Mouse (Mus musculus) ES-CJ7 (cell line): Measurements from ENCODE around the gene Mblac2.

Source experiments
- DNase-seq: peaks from one replicate; pipeline ENCODE4 v3.0.0; 2011; ENCODE audit warnings: low read depth, low spot score

Mblac2 gene

DNA sequence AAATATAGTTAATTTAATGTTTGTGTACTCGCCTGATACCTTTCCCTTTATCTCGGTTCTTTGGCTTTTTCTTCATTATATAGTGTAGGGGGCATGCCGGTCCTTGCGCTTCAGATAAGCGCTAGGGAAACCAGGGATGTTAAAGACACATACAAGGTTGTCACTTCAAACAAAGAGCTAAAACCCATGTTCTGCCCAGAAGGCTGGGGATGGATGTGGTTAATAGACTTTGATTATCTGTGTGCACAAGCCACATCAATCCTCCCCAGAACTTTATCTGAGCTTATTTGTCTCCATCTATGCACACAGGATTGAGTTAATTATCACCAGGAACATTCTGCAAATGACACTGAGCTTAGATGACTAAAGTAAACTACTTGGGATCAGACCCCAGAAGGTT lies 25.5 kb downstream of the Mblac2 start:
- no peak for DNase-seq

DNA sequence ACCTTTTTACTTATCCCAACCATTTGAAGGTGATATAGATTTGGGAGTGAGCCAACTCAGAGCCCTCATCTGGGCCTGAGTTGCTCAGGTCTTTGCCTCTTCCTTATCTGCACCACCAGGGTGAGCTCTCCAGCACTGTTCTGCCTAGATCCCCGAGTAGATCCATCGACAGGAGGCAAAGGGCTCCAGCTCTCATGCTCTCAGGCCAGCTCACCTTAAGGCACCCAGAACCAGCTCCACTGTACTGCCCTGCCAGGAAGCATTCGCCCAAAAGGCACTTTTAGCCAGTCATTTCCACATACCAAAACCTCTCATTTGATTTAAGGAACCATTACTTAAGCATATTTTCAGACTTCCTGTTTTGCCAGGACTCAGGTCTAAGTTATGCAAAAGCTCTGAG lies 29.8 kb downstream of the Mblac2 start:
- DNase-seq = peak; percentile 43

DNA sequence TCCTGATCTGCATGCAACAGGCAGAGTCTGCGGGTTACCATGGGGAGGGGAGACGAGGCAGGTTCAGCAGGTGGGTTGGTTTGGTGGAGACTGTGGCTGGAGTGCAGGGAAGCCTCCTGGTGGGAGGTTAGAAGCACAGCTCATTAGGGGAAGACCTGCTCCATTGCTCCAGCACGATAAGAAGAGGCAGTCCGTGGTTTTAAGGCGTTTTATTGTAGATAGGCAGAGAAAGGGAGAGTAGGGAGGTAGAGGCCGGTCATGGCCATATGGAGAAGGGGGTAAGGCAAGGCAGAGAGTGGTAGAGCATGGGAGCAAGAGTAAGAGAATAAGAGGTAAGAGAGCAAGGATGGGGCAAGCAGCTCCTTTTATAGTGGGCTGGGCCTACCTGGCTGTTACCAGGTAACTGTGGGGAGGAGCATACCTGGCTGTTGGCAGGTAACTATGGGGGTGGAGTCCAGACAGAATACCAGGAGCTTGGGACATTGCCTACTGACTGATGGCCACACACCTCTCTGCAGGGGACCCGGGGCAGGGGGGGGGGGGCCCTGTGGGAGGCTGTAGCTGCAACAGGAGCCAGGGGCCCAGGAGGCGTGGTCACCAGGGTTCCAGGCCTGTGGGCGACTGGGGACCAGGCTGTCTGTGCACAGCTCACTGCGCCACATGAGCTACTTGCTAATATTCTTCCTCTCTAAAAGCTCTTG lies 32.4 kb downstream of the Mblac2 start:
- DNase-seq = no peak

DNA sequence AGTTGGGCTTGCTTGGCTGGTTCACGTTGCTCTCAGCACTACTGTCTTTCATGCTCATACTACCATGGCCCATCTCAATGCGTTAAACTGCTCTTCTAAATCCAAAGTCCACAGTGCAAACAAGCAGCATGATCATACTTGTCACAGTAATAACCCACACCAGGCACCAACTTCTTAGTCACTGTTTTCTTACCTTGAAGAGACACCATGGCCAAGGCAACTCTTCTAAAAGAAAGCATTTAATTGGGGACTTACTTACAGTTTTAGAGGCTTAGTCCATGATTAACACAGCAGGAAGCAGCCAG lies 32.9 kb downstream of the Mblac2 start:
- DNase-seq = no peak

DNA sequence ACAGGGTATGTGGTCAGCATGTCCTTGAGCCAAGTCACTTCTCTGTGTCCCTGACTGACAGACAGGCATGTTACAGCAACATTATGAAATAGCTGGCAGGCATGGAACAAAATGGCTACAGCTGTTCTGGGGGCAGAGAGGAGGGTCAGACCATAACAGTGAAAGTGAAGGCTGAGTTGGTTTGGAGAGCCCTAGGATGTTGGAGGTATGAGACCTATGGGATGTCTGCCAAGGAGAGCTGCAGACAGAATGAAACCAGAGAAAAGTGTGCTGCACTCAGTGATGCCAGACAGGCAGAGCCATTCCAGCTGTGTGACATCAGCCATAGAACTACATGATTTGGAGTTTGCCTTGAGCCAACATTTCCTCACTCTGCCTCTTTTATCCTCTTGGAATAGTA lies 43.7 kb downstream of the Mblac2 start:
- DNase-seq = no peak

DNA sequence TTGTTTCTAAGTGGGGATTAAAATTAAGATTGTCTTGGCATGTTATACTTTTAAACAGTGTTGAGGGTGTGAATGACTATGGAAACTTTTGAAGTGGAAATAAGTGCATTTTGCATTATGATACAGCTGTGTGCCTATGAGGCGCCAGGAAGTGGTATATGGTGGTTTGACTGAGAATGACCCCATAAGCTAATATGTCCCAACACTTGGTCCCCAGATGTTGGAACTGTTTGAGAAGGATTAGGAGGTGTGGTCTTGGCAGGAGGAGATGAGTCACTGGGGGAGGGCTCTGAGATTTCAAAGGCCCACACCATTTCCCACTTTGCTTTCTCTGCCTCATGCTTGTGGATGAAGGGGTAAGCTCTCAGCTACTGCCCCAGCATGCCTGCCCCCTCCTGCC lies 44.2 kb downstream of the Mblac2 start:
- no peak for DNase-seq

DNA sequence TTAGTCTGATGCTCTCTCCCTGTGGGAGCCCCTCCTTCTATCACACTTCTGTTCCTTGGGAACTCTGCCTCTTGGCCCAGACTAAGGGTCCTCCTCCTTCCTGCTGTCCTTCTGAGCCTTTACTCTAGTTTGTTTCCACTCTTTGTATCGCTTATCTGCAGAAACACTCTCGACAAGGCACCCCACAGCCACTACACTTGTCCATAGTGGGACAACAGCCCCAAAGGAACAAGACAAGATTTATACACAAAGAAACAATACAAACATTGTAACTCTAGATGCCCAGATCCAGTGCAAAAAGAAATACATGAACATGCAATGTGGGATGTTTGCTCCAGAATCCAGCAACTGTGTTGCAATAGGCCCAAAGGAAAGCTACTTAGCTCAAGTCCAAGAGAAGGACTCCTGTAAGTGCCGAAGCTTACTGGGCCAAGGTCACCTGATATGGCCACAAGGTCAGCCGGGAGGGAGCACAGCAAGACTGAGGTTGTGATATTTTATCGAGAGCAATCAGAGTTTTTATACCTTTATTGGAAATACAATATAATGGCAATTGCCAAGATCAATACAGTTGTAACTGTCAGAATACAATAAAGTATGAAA lies 46.0 kb downstream of the Mblac2 start:
- no peak for DNase-seq

DNA sequence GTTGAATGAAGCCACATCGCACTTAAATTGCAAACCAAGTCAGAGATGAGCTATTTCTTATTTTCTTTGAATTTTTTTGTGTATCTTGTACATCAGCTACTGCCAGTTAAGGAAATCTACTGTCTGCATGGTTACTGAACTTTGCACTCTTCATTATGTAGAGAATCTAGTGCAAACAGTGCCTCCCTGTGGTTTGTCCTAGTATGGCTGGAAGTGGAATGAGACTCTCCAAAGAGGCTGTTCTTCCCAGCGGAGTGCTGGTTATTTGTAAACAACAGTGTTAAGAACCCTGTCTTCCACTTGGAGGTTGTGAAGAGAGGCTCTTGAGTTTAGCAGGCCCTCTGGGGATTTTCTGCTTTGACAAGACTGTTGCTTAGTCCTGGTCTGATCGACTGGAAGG lies 49.2 kb downstream of the Mblac2 start:
- peak; percentile 70 for DNase-seq

DNA sequence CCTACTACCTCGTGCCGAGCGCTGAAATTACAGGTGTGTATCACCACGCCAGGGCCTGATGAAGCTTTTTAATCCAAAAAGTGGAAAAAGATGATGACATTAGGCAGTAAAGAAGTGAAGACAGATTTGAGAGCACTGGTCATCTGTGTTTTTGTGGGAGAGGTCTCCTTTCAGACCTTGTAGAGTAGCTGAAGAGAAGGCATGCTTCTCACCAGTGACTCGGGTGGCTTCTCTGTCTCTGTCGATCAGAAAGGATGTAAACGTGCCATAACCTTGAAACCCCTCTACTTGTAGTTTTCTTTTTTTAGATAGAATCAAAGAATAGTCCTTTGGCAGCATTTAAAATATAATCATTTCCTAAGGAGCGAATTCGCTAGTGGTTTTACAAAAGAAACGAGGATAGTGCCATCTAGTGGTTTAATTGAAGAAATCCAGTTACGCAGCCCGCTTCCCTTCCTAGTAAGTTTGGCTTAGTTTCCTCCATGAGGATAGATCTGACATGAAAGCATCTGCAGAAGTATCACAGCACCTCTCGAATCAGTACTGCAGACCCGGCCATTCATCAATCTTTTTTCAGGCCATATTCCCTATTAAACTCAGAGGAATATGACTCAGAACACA lies 50.5 kb downstream of the Mblac2 start:
- peak; percentile 66 for DNase-seq

DNA sequence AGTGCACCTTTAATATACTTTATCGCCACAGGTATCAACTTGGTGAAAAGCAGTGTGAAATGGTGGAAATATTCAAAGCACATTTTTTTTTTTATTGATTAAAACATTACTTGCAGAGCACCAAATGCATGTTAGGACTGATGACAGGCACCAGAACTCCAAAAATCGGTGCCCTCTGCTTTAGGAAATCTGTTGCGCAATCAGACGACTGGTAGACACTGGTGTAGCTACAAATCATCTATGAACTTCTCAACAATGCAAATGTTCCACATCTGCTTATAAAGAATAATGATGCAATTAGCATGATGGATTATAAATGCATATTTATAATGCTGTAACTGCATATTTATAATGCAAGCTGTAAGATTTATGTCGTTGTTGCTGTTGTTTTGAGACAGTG lies 53.0 kb downstream of the Mblac2 start:
- no peak for DNase-seq

DNA sequence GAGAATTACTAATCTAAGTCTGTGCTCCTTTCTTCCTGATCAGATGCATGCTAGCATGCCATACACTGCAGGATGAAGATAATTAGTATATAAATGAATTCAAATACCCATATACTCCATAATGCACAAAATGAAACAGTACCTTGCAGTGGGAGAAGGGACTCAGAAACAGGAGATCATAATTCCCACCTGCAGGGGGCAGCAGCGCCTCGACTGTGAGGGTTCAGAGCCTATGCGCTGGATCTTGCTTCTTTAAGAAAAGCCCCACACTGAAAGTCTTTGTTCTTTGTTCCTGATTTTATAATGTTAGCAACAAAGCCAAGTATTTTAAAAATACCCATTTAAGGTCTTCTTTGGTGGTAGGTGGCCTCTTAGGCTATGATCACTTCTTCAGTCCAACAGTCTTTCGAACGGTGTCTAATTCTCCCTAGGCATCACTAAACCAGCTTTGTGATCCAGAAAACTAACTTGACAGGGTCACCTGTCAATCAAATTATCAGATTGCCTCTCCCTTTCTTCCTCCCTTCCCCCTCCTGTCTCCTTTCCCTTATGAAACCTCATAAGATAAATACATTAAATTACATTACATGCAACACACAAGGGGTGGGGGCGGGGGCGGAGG lies 56.0 kb downstream of the Mblac2 start:
- DNase-seq = peak; percentile 53

DNA sequence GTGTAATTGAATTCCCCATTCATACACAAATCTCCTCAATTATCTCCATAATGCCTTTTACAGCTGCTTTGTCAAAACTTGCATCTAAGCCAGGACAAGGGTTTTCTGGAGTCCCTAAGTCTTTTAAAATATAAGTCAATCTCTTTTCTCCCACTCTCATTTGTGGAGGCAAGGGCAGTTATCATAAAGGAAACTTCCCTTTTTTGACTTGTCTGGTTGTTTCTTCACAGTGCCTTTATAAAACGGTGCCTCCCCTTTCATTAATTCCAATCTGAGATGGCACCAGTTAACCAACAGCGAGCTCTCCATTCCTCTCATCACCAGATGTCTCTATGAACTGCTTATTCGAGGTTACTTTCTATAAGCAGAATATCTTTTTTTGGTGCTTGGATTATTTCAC lies 65.1 kb downstream of the Mblac2 start:
- no peak for DNase-seq

DNA sequence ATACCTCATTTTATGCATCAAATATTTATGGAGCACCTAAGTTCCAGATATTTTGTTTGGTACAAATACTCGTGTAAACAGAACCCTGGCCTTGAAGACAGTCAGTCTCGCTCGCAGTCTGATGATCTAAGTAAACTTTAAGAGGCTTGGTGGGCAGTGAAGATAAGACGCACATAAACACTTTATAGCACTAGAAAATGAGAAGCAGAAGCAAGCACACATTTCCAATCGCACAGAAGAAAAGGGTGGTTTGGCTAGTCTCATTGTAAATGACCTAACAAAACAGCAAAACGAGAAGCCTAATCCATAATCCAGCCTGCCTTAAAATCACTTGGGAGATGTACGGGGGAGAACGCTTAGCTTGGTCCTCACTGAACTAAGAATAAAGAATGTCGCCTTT lies 71.3 kb downstream of the Mblac2 start:
- DNase-seq = no peak

DNA sequence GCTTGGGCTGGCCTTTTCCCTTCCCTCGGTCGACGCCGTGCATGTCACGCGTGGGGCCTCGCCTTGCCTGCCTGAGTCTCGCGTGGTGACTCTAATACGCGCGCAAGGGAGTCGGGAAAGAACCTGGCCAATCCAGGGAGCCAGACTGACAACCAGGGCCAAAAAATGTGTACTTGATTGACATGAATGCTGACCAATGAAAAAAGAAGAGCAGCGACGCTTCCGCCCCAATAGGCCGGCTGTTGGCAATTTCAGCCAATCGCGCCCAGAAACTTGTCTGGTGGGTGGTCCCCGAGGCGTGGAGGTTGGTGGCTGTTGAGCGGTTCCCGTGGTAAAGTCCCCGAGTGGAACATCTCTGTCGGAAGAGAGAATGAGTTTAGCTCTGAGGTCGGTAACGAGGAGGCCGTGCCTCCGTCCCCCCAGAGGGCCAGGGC lies 71.8 kb downstream of the Mblac2 start, which contains the start of gene Cetn3:
Gene Cetn3 (plus strand): TSS at position 107 of the 434 bp plus-strand sequence.
- DNase-seq = peak; percentile 99

DNA sequence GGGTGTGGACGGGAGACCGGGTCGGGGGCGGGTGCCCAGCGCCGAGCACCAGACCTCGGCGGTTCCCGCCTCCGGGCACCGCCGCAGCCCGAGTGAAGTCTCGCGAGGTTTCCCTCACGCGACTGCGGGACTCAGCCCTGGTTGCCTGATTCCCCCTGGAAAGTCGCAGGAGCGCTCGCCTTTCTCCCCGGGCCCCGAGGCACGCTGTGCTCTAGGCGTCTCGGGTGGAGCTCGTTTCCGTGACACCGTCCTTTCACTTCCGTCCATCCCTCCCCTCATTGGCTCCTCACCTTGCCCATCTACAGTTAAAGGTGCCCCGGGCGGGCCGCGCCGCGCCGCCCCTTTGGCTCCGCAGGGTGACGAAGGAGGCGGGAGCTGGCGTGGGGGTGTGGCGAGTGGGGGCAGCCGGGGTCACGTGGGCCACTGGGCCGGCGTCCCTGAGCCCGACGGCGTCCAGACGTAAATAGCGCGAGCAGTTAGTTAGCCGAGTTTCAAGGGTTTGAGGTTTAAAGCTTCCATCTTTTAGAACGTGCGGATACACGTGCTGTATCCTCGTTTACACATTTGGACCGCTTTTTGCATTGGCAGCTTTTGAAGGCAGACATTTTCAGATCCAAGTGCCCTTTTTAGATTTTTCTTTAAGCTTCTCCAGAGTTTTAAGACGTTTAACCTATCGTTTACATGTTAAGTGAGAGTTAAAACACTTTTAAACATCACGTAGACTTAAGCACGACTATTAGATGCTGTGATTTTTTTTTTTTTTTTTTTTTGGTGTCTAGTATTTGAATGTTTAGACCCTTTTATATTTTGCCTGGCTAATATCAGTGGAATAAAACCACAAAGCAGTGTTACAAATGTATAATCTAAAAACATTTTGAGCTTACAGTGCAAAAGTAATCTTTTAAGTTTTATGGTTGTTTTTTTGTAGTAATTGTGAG lies 72.5 kb downstream of the Mblac2 start:
- peak; percentile 97 for DNase-seq

DNA sequence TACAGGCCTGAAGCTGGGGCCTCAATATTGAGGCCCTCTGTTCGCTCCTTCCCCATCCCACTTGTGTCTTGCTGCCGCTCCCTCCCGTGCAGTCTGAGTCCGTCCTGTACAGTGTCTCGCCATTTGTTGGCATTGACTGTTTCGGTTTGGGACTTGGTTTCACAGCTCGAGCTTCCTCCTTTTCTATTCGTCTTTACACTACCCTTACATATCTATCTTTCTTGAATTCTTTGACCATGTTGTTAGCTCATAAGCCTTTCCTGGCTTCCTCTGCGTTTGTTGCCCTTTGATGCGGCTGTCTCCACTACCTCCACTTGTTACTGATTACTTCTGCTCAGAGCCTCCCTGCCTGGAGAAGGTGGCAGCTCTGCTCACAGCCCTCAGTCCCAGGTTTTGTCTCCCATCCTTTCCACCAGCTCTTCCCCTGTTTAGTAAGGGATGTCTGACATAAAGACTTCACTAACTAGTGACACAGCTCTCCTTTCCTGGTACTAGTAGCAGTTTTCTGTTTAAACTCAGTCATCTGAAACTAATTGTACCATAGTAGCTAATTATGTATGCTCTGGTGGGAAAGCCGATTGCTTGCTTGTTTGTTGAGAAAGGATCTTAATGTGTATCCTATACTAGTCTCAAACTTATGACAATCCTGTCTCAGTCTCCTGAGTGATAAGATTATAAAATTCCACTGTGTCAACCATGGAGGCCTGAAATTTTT lies 74.8 kb downstream of the Mblac2 start:
- no peak for DNase-seq

DNA sequence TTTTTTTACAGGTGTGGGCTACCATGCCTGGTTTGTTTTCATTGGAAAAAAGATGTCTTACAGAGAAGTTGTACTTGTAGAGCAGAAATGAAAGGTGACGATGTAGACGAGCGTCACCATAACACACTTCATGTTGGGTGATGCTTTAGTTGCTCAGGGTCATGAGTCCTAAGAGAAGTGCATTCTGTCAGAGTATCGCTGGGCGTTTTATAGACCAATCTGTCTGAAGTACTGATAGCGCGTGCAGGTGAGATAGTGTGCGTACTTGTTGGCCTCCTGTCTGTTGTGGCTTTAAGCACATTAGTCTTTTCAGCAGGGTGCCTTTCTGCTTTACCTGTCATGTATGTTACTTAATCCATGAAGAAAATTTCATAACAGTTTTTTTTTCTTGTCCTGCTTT lies 79.0 kb downstream of the Mblac2 start:
- DNase-seq = no peak

DNA sequence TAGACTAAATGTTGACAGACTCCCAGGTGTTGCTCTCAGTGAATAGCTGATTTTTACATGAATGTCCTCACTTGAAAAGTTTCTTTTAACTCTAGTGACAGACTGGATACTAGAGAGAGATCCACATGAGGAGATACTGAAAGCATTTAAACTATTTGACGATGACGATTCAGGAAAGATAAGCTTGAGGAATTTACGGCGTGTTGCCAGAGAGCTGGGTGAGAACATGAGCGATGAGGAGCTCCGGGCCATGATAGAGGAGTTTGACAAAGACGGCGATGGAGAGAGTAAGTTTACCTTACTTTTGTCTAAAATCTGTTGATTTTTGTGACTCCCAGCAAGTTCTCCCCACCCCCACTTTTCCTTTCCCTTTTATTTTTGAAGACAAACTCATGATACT lies 80.7 kb downstream of the Mblac2 start:
- DNase-seq = no peak

DNA sequence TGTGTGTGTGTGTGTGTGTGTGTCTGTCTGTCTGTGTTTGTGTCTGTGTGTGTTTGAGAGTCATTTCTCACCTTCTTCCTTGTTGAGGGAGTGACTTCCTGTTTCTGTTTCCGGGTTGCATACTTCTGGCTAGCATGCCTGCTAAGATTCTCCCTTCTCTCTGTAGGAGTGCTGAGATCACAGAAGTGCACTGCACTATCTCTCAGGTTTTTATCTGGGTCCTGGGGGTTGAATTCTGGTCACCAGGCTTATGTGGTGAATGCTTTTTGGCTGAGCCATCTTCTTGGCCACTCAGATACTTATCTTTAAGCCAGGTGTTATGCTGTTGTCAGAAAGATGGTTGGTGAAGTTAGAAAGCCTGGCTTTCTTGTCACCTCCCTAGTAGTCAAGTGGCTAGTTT lies 82.7 kb downstream of the Mblac2 start:
- no peak for DNase-seq

DNA sequence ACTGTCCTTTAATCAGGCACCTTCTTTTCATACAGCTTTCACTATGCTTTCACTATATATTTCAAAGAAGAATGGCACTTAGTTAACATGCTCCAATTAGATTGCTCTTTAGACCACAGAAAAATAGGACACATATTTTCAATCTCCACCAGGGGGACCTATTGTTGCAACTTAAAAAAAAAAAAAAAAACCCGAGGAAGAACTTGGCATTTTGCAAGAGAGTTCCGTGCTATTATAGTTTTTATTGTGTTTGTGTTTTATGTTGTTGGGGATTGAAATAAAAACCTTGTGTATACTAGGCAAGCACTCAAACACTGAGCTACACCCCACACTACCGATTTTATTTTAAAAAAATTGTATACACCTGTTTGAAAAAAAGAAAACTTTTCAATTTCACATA lies 90.0 kb downstream of the Mblac2 start:
- no peak for DNase-seq
